Mouse (Mus musculus) hindbrain, embryonic 13.5 days (tissue): Measurements from ENCODE around the gene Vps37b. TPM values are rescaled to one million over a fixed set of nuclear protein-coding genes. Genes with fewer than 3 reads are reported as not detected.
A peak's percentile ranks its signal among the peaks of the same experiment; 100 is the strongest.

Source experiments
- ATAC-seq: fragments of 200-750 bp; cut with Nextera tagmentation; 2 replicates; pipeline ENCODE4 v1.8.0; 2017; ENCODE audit warnings: moderate TSS enrichment; ENCODE audit not compliant: low FRiP score
- H3K27ac ChIP-seq: fragments of 300-500 bp; sonication (generic); 2 replicates; pipeline ENCODE4 v1.5.1; 2015; ENCODE audit warnings: inconsistent platforms, mild to moderate bottlenecking, moderate library complexity
- H3K27me3 ChIP-seq: fragments of 300-500 bp; sonication (generic); 2 replicates; pipeline ENCODE4 v1.6.1; 2015; ENCODE audit warnings: mild to moderate bottlenecking, inconsistent platforms
- H3K36me3 ChIP-seq: fragments of 300-500 bp; sonication (generic); 2 replicates; pipeline ENCODE4 v1.6.1; 2015; ENCODE audit warnings: mild to moderate bottlenecking, inconsistent platforms
- H3K4me1 ChIP-seq: fragments of 300-500 bp; sonication (generic); replicated peaks from 2 replicates; pipeline ENCODE4 v1.6.1; 2015; ENCODE audit warnings: inconsistent platforms
- H3K4me2 ChIP-seq: fragments of 300-500 bp; sonication (generic); 2 replicates; pipeline ENCODE4 v1.6.1; 2015; ENCODE audit warnings: inconsistent platforms, mild to moderate bottlenecking, moderate library complexity
- H3K4me3 ChIP-seq: fragments of 300-500 bp; sonication (generic); 2 replicates; pipeline ENCODE4 v1.5.1; 2015; ENCODE audit warnings: mild to moderate bottlenecking, inconsistent platforms
- H3K9ac ChIP-seq: fragments of 300-500 bp; sonication (generic); 2 replicates; pipeline ENCODE4 v1.6.1; 2015; ENCODE audit warnings: mild to moderate bottlenecking, inconsistent platforms
- H3K9me3 ChIP-seq: fragments of 300-500 bp; sonication (generic); 2 replicates; pipeline ENCODE4 v1.6.1; 2016; ENCODE audit warnings: inconsistent platforms
- WGBS: fragments of 180-500 bp; shearing (Covaris S2); methylation state at CpG from one replicate; pipeline ENCODE4 v1.1.7; 2015; 5-methylcytosine and 5-hydroxymethylcytosine counted together
- polyA plus RNA-seq: library from polyadenylated mRNA; unstranded; fragments of >200 nt; fragmentation: Nextera tagmentation; extraction: Ambion mirVana; gene quantifications from 2 replicates; pipeline ENCODE4 v1.2.1, GENCODE M21; 2015

The Vps37b gene
- polyA plus RNA-seq, 1 experiment from 2014 or later = 84.7 TPM

DNA sequence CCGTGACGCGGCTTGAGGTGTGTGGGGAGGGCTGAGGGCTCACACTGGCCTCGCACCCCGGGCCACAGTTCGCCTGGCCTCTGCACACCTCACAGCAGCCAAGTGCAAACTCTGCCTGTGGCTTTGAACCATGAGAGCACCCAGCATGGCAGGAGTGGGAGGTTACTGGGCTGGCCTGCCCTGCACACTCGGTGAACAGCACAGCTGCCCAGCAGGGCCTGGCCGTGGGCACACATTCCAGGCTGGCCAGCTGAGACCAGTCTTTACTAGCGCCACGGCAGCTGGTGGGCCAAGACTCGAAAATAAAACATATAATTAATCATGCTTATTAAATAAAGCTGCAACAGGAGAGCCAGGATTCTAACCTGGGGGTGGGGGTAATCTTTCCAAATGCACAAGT is 26.5 kb downstream of the Vps37b start:
- no peak overlapping the region for H3K27ac ChIP-seq
- H3K9me3 ChIP-seq = no peaks in the 10 kb centered on the region
- peaks cover 52% of the 10 kb centered on the region for H3K4me1 ChIP-seq
- H3K27me3 ChIP-seq = no peaks in the 10 kb centered on the region
- ATAC-seq = no peak
- H3K36me3 ChIP-seq = peaks cover 80% of the 10 kb centered on the region
- no peak overlapping the region for H3K4me2 ChIP-seq
- H3K4me3 ChIP-seq = no peak overlapping the region
- 74% methylated on average over 11 of the region's 11 CpGs for WGBS
- H3K9ac ChIP-seq = no peak overlapping the region

- Histone ChIP-seq H3K36me3 (peaks cover 76% of the 10 kb centered on the region), H3K9me3 (no peaks in the 10 kb centered on the region), H3K4me1 (peaks cover 47% of the 10 kb centered on the region), H3K9ac (no peak overlapping the region), H3K4me3 (no peak overlapping the region), H3K27ac (peak overlapping the region; percentile 49; the same call in 1 of the 2 replicates), H3K27me3 (no peaks in the 10 kb centered on the region), H3K4me2 (no peak overlapping the region)
- ATAC-seq = no peak
- 92% methylated on average over 15 of the region's 15 CpGs for WGBS
Observed at GRCm38 (mm10) chr5:124005151-124005500, 26.9 kb downstream of the Vps37b start.

DNA sequence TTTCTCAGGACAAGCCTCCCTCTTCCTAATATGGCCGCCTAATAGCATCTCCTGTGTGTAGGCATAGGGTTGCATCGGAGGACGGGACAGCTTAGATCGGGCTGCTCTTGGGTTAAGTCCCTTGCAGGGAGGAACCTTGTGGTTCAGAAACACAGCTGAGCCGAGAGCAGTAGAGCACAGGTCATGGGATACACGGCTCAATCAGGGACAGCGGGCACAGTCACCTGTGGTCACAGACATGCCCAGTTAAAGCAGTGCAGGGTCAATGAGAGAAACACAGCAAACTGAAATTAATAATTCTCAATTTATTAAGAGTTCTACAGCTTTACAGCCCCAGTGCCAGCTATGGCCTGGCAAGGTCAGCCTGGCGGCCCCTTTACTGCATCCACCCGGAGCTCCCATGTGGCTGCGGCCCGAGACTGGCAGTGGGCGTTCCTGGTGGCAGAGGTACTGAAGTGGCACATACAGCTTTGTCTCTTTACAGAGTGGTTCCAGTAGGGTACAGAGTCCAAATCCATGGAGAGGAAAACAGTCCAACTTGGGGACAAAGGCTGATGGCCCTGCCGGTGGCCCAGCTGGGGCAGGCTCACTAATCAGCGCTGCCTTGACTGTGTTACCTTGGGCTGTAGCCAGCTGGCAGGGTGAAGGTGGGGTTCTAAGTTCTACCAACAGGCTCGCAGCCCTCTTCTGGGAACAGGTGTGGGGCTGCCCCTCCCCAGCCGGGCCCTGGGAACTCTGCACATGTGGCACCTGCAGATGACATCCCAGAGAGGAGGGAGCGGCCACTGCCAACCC is 27.5 kb downstream of the Vps37b start:
- WGBS = 91% methylated on average over 17 of the region's 17 CpGs

DNA sequence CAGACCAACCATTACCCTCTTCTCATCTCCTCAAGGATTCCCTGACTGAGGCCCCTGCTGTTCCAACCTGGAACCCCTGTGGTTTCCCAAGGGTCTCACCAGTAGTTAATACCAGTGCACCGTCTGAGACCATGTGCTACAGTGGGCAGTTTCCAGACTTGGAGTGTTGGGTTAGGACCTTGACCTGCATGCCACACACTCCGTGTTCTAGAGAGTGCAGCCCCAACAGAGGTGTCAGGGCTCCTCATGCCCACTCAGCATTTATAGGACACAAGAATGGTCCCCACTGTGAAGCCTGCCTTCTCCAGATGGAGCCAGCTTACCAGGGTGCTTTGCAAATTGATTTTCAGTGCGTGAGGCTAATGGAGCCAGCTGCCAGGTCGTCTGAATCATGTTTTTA is 28.7 kb downstream of the Vps37b start:
- peak overlapping the region; percentile 19; the same call in 1 of the 2 replicates for H3K9ac ChIP-seq
- H3K9me3 ChIP-seq = no peaks in the 10 kb centered on the region
- peaks cover 7% of the 10 kb centered on the region; the same call in 1 of the 2 replicates for H3K27me3 ChIP-seq
- 56% methylated on average over 4 of the region's 4 CpGs for WGBS
- H3K27ac ChIP-seq = peak overlapping the region; percentile 64
- no peak overlapping the region for H3K4me2 ChIP-seq
- peaks cover 72% of the 10 kb centered on the region for H3K36me3 ChIP-seq
- no peak for ATAC-seq
- H3K4me1 ChIP-seq = peaks cover 42% of the 10 kb centered on the region
- H3K4me3 ChIP-seq = no peak overlapping the region

More for the DNA sequence above, 27.5 kb downstream of the Vps37b start:
- no peak overlapping the region for H3K4me2 ChIP-seq
- 0 out of 2 replicates have a peak, but pooled peaks cover 4% of the 10 kb centered on the region for H3K27me3 ChIP-seq
- peaks cover 75% of the 10 kb centered on the region for H3K36me3 ChIP-seq
- ATAC-seq = no peak
- H3K9ac ChIP-seq = no peak overlapping the region
- H3K4me1 ChIP-seq = peaks cover 42% of the 10 kb centered on the region
- H3K9me3 ChIP-seq = no peaks in the 10 kb centered on the region
- no peak overlapping the region for H3K4me3 ChIP-seq
- peak overlapping the region; percentile 49 for H3K27ac ChIP-seq

DNA sequence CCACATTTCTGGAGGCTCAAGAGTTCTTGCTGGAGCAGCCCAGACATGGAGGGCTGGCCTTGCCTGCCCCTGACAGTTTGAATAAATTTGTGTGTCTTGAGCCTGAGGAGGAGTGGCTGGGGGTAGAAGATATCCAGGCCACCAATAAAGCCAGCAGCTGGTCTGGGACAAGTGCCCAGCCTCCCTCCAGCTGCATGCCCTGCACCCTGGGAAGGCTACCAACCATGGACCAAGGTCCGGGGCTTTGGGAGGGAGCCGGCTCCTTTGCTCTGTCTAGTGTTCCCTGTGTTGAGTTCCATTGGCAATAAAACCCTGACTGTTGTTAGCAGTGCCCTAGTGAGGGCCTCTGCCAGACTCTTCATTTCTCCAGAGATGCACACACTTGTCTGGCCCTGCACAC is 29.2 kb downstream of the Vps37b start:
- Histone ChIP-seq H3K9ac (no peak overlapping the region; the same call in 1 of the 2 replicates), H3K9me3 (no peaks in the 10 kb centered on the region), H3K4me3 (no peak overlapping the region), H3K27me3 (peaks cover 7% of the 10 kb centered on the region; the same call in 1 of the 2 replicates), H3K27ac (peak overlapping the region; percentile 64), H3K36me3 (peaks cover 67% of the 10 kb centered on the region), H3K4me2 (no peak overlapping the region), H3K4me1 (peaks cover 42% of the 10 kb centered on the region)
- 82% methylated on average over 2 of the region's 2 CpGs for WGBS
- no peak for ATAC-seq

DNA sequence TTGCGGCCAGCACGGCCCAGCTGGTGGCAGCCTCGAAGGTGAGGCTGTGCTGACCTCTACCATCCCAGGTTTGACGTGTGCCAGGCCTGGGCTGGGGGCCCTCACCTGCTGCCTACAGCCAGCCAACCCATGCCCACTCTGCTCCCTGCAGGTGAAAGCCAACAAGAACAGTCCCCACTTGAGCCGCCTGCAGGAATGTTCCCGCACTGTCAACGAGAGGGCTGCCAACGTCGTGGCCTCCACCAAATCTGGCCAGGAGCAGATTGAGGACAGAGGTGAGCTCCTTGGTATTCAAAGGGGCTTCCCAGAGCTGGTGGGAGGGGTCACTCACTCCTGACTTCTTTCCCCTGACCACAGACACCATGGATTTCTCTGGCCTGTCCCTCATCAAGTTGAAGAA is 30.8 kb downstream of the Vps37b start:
- peak; percentile 9; the same call in 1 of the 2 replicates for ATAC-seq
- Histone ChIP-seq H3K4me3 (no peak overlapping the region), H3K36me3 (peaks cover 51% of the 10 kb centered on the region), H3K4me2 (no peak overlapping the region), H3K27ac (0 out of 2 replicates have a peak overlapping the region, but pooled peaks have one; percentile 44), H3K4me1 (peaks cover 45% of the 10 kb centered on the region), H3K9ac (peak overlapping the region; percentile 21; the same call in 1 of the 2 replicates), H3K27me3 (peaks cover 7% of the 10 kb centered on the region; the same call in 1 of the 2 replicates), H3K9me3 (no peaks in the 10 kb centered on the region)
- WGBS = 66% methylated on average over 9 of the region's 9 CpGs

- H3K36me3 ChIP-seq = peaks cover 47% of the 10 kb centered on the region
- no peak overlapping the region for H3K4me3 ChIP-seq
- H3K9ac ChIP-seq = peak overlapping the region; percentile 21; the same call in 1 of the 2 replicates
- H3K4me2 ChIP-seq = no peak overlapping the region
- H3K4me1 ChIP-seq = peaks cover 40% of the 10 kb centered on the region
- H3K27ac ChIP-seq = 0 out of 2 replicates have a peak overlapping the region, but pooled peaks have one; percentile 44
- WGBS = 15% methylated on average over 7 of the region's 7 CpGs
- peak; percentile 67 for ATAC-seq
- H3K27me3 ChIP-seq = peaks cover 12% of the 10 kb centered on the region; the same call in 1 of the 2 replicates
- no peaks in the 10 kb centered on the region for H3K9me3 ChIP-seq
Observed at GRCm38 (mm10) chr5:124000824-124001223, 31.2 kb downstream of the Vps37b start.

DNA sequence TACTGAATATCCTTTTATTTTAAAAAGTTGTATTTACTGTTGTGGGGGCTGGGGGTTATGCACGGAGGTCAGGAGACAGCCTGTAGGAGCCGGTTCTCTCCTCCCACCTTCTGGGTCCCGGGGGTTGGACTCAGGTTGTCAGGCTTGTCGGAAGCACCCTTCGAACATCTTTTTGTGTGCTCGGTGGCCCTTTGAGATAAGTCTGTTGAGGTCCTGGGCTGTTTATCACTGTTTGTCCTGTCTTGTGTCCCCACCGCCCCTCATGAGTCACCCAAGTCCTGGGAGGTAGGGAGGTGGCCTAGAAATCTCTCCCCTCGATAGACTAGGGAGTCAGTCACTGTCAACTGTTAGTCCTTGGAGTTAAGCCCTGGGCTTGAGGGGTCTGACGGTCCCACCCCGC is 33.7 kb downstream of the Vps37b start:
- no peak overlapping the region for H3K27ac ChIP-seq
- WGBS = 87% methylated on average over 10 of the region's 10 CpGs
- no peaks in the 10 kb centered on the region for H3K9me3 ChIP-seq

GRCm38 (mm10) chr5:123997811-123998210 is 34.3 kb downstream of the Vps37b start:
- no peak overlapping the region for H3K4me3 ChIP-seq
- no peak overlapping the region for H3K4me2 ChIP-seq
- WGBS = 80% methylated on average over 16 of the region's 16 CpGs
- H3K27me3 ChIP-seq = peaks cover 21% of the 10 kb centered on the region; the same call in 1 of the 2 replicates
- no peaks in the 10 kb centered on the region for H3K9me3 ChIP-seq
- peaks cover 26% of the 10 kb centered on the region for H3K4me1 ChIP-seq
- H3K9ac ChIP-seq = no peak overlapping the region
- peaks cover 23% of the 10 kb centered on the region for H3K36me3 ChIP-seq
- H3K27ac ChIP-seq = peak overlapping the region; percentile 37
- no peak for ATAC-seq

More for the DNA sequence above, 33.7 kb downstream of the Vps37b start:
- Histone ChIP-seq H3K9ac (no peak overlapping the region), H3K4me1 (peaks cover 32% of the 10 kb centered on the region), H3K27me3 (peaks cover 21% of the 10 kb centered on the region; the same call in 1 of the 2 replicates), H3K4me3 (no peak overlapping the region), H3K4me2 (no peak overlapping the region), H3K36me3 (peaks cover 24% of the 10 kb centered on the region)
- no peak for ATAC-seq

DNA sequence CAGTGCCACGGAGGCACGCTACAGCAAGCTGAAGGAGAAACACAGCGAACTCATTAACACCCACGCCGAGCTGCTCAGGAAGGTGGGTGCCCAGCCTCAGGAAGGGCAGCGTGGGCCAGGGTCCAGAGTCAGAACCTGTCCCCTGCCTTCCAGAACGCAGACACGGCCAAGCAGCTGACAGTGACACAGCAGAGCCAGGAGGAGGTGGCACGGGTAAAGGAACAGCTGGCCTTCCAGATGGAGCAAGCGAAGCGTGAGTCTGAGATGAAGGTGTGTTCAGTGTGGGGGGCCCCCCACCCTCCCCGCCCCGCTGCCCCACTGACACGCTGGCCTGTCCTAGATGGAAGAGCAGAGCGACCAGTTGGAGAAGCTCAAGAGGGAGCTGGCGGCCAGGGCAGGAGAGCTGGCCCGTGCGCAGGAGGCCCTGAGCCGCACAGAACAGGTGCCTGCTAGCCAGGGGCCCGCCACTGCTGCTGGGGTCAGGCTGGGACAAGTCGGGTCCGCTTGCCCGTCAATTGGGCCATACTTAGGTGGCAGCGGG is 34.8 kb downstream of the Vps37b start:
- WGBS = 83% methylated on average over 24 of the region's 24 CpGs
- peaks cover 27% of the 10 kb centered on the region for H3K4me1 ChIP-seq
- no peak overlapping the region for H3K4me2 ChIP-seq
- peaks cover 20% of the 10 kb centered on the region for H3K36me3 ChIP-seq
- H3K27me3 ChIP-seq = peaks cover 26% of the 10 kb centered on the region
- no peak for ATAC-seq
- 0 out of 2 replicates have a peak overlapping the region, but pooled peaks have one; percentile 9 for H3K9ac ChIP-seq
- H3K4me3 ChIP-seq = no peak overlapping the region
- H3K27ac ChIP-seq = peak overlapping the region; percentile 48
- no peaks in the 10 kb centered on the region for H3K9me3 ChIP-seq

DNA sequence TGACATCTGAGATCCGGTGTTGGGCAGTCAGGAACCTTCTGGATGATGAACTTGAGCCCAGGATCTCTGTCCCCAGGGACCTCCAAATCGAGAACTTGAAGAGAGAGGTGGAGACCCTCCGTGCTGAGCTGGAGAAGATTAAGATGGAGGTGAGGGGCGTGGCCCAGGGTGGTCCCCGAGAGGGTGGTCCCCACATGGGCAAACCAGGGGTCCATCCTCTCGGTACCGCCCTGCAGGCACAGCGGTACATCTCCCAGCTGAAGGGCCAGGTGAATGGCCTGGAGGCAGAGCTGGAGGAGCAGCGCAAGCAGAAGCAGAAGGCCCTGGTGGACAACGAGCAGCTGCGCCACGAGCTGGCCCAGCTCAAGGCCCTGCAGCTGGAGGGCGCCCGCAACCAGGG is 35.4 kb downstream of the Vps37b start:
- H3K27me3 ChIP-seq = peaks cover 32% of the 10 kb centered on the region
- no peak overlapping the region for H3K9ac ChIP-seq
- no peak overlapping the region for H3K4me2 ChIP-seq
- H3K36me3 ChIP-seq = peaks cover 18% of the 10 kb centered on the region
- WGBS = 92% methylated on average over 14 of the region's 14 CpGs
- ATAC-seq = no peak
- no peak overlapping the region for H3K4me3 ChIP-seq
- peaks cover 32% of the 10 kb centered on the region for H3K4me1 ChIP-seq
- H3K9me3 ChIP-seq = no peaks in the 10 kb centered on the region
- peak overlapping the region; percentile 48; the same call in 1 of the 2 replicates for H3K27ac ChIP-seq

DNA sequence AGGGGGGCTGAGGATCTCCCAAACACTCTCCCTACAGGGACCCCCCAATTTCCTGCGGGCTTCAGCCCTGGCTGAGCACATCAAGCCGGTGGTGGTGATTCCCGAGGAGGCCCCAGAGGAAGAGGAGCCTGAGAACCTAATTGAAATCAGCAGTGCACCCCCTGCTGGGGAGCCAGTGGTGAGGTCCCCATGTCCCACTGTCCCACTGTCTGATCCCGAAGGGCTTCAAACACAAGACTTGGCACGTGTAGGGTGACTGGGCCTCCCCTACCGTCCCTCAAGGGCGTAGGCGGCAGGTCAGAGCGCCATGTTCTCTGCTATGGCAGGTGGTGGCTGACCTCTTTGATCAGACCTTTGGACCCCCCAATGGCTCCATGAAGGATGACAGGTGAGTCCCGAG is 35.9 kb downstream of the Vps37b start:
- WGBS = 86% methylated on average over 10 of the region's 10 CpGs
- Histone ChIP-seq H3K4me3 (no peak overlapping the region), H3K9ac (no peak overlapping the region), H3K27me3 (peaks cover 37% of the 10 kb centered on the region), H3K4me1 (peaks cover 35% of the 10 kb centered on the region), H3K27ac (no peak overlapping the region), H3K4me2 (no peak overlapping the region), H3K36me3 (peaks cover 15% of the 10 kb centered on the region), H3K9me3 (no peaks in the 10 kb centered on the region)
- no peak for ATAC-seq
